Mouse (Mus musculus): Measurements from ENCODE around the gene Brd2. TPM values are rescaled to one million over a fixed set of nuclear protein-coding genes. Genes with fewer than 3 reads are reported as not detected.

Brd2 gene
- polyA plus RNA-seq, 1 experiment from 2014 or later, result 116 TPM

GRCm38 (mm10) chr17:34120814-34121171 lies 1.6 kb downstream of the Brd2 start:
- DNase-seq (ENCODE audit: low spot score) (no peak), ATAC-seq (ENCODE audit: insufficient read depth, low FRiP score, low TSS enrichment) (peak; percentile 3; the same call in 1 of the 2 replicates)
- H3K4me2 ChIP-seq (ENCODE audit: low read depth), result peak overlapping the region; percentile 93
- WGBS, result under 1% methylated on average over 29 of the region's 31 CpGs
- peaks cover 18% of the 10 kb centered on the region for H3K4me1 ChIP-seq (ENCODE audit: control insufficient read depth, insufficient read depth, low read length)
- peak overlapping the region; percentile 88 for H3K9ac ChIP-seq (ENCODE audit: low read length)
- H3K4me3 ChIP-seq (ENCODE audit: low read depth, low read length), result peak overlapping the region; percentile 99
- H3K36me3 ChIP-seq (ENCODE audit: control insufficient read depth, insufficient read depth, low read length), result peaks cover 5% of the 10 kb centered on the region; the same call in 1 of the 2 replicates
- H3K9me3 ChIP-seq (ENCODE audit: control insufficient read depth, low read length), result no peaks in the 10 kb centered on the region
- H3K27ac ChIP-seq (ENCODE audit: low read depth, low read length), result peak overlapping the region; percentile 100
- no peaks in the 10 kb centered on the region for H3K27me3 ChIP-seq (ENCODE audit: control insufficient read depth, insufficient read depth, low read length)

GRCm38 (mm10) chr17:34120180-34120723 lies 2.2 kb downstream of the Brd2 start:
- peak overlapping the region; percentile 93 for H3K4me2 ChIP-seq (ENCODE audit: low read depth)
- H3K9ac ChIP-seq (ENCODE audit: low read length), result peak overlapping the region; percentile 88
- H3K4me1 ChIP-seq (ENCODE audit: control insufficient read depth, insufficient read depth, low read length), result peaks cover 18% of the 10 kb centered on the region
- peaks cover 7% of the 10 kb centered on the region for H3K36me3 ChIP-seq (ENCODE audit: control insufficient read depth, insufficient read depth, low read length)
- no peaks in the 10 kb centered on the region for H3K9me3 ChIP-seq (ENCODE audit: control insufficient read depth, low read length)
- H3K4me3 ChIP-seq (ENCODE audit: low read depth, low read length), result peak overlapping the region; percentile 99
- ATAC-seq (ENCODE audit: insufficient read depth, low FRiP score, low TSS enrichment), result peak; percentile 18; the same call in 1 of the 2 replicates
- no peaks in the 10 kb centered on the region for H3K27me3 ChIP-seq (ENCODE audit: control insufficient read depth, insufficient read depth, low read length)
- peak overlapping the region; percentile 100 for H3K27ac ChIP-seq (ENCODE audit: low read depth, low read length)
- WGBS, result under 1% methylated on average over 40 of the region's 42 CpGs
- DNase-seq (ENCODE audit: low spot score), result peak; percentile 90

GRCm38 (mm10) chr17:34119249-34120179 lies 2.9 kb downstream of the Brd2 start, which contains the start of gene H2-DMa:
Gene H2-DMa, plus strand, starts transcription at chr17:34119541.
- Histone ChIP-seq H3K9me3 (ENCODE audit: control insufficient read depth, low read length) (no peaks in the 10 kb centered on the region), H3K4me1 (ENCODE audit: control insufficient read depth, insufficient read depth, low read length) (peaks cover 18% of the 10 kb centered on the region), H3K4me3 (ENCODE audit: low read depth, low read length) (peak within 1 kb of the TSS; percentile 99), H3K27ac (ENCODE audit: low read depth, low read length) (peak within 1 kb of the TSS; percentile 100), H3K36me3 (ENCODE audit: control insufficient read depth, insufficient read depth, low read length) (peaks cover 14% of the 10 kb centered on the region), H3K27me3 (ENCODE audit: control insufficient read depth, insufficient read depth, low read length) (no peaks in the 10 kb centered on the region), H3K4me2 (ENCODE audit: low read depth) (peak within 1 kb of the TSS; percentile 93), H3K9ac (ENCODE audit: low read length) (peak within 1 kb of the TSS; percentile 91)
- peak; percentile 65 for ATAC-seq (ENCODE audit: insufficient read depth, low FRiP score, low TSS enrichment)
- peak; percentile 100 for DNase-seq (ENCODE audit: low spot score)
- WGBS, result under 1% methylated on average over 96 of the region's 96 CpGs

- H3K27ac ChIP-seq (ENCODE audit: low read depth, low read length), result peak overlapping the region; percentile 77
- peak overlapping the region; percentile 99 for H3K4me3 ChIP-seq (ENCODE audit: low read depth, low read length)
- peaks cover 16% of the 10 kb centered on the region for H3K4me1 ChIP-seq (ENCODE audit: control insufficient read depth, insufficient read depth, low read length)
- ATAC-seq (ENCODE audit: insufficient read depth, low FRiP score, low TSS enrichment), result no peak
- WGBS, result under 1% methylated on average over 38 of the region's 38 CpGs
- no peaks in the 10 kb centered on the region for H3K27me3 ChIP-seq (ENCODE audit: control insufficient read depth, insufficient read depth, low read length)
- no peak for DNase-seq (ENCODE audit: low spot score)
- H3K9me3 ChIP-seq (ENCODE audit: control insufficient read depth, low read length), result no peaks in the 10 kb centered on the region
- H3K9ac ChIP-seq (ENCODE audit: low read length), result peak overlapping the region; percentile 91
- H3K4me2 ChIP-seq (ENCODE audit: low read depth), result peak overlapping the region; percentile 77
- peaks cover 19% of the 10 kb centered on the region for H3K36me3 ChIP-seq (ENCODE audit: control insufficient read depth, insufficient read depth, low read length)
Measured at GRCm38 (mm10) chr17:34118873-34119248, 3.6 kb downstream of the Brd2 start.

- no peaks in the 10 kb centered on the region for H3K27me3 ChIP-seq (ENCODE audit: control insufficient read depth, insufficient read depth, low read length)
- peak overlapping the region; percentile 99 for H3K4me3 ChIP-seq (ENCODE audit: low read depth, low read length)
- peak overlapping the region; percentile 77 for H3K4me2 ChIP-seq (ENCODE audit: low read depth)
- peak overlapping the region; percentile 91 for H3K9ac ChIP-seq (ENCODE audit: low read length)
- H3K36me3 ChIP-seq (ENCODE audit: control insufficient read depth, insufficient read depth, low read length), result peaks cover 24% of the 10 kb centered on the region
- under 1% methylated on average over 64 of the region's 67 CpGs for WGBS
- H3K4me1 ChIP-seq (ENCODE audit: control insufficient read depth, insufficient read depth, low read length), result peaks cover 11% of the 10 kb centered on the region
- ATAC-seq (ENCODE audit: insufficient read depth, low FRiP score, low TSS enrichment) (no peak), DNase-seq (ENCODE audit: low spot score) (peak; percentile 67)
- H3K9me3 ChIP-seq (ENCODE audit: control insufficient read depth, low read length), result no peaks in the 10 kb centered on the region
- H3K27ac ChIP-seq (ENCODE audit: low read depth, low read length), result peak overlapping the region; percentile 77
Measured at GRCm38 (mm10) chr17:34118113-34118872, 4.1 kb downstream of the Brd2 start.

- Histone ChIP-seq H3K4me2 (ENCODE audit: low read depth) (peak overlapping the region; percentile 77), H3K9me3 (ENCODE audit: control insufficient read depth, low read length) (no peaks in the 10 kb centered on the region), H3K27me3 (ENCODE audit: control insufficient read depth, insufficient read depth, low read length) (no peaks in the 10 kb centered on the region), H3K27ac (ENCODE audit: low read depth, low read length) (no peak overlapping the region), H3K4me1 (ENCODE audit: control insufficient read depth, insufficient read depth, low read length) (peaks cover 10% of the 10 kb centered on the region), H3K36me3 (ENCODE audit: control insufficient read depth, insufficient read depth, low read length) (peaks cover 30% of the 10 kb centered on the region), H3K9ac (ENCODE audit: low read length) (peak overlapping the region; percentile 91), H3K4me3 (ENCODE audit: low read depth, low read length) (peak overlapping the region; percentile 99)
- ATAC-seq (ENCODE audit: insufficient read depth, low FRiP score, low TSS enrichment) (no peak), DNase-seq (ENCODE audit: low spot score) (no peak)
- WGBS, result 4% methylated on average over 5 of the region's 5 CpGs
Measured at GRCm38 (mm10) chr17:34117421-34118112, 4.9 kb downstream of the Brd2 start.

- Histone ChIP-seq H3K36me3 (ENCODE audit: control insufficient read depth, insufficient read depth, low read length) (peaks cover 36% of the 10 kb centered on the region), H3K9me3 (ENCODE audit: control insufficient read depth, low read length) (no peaks in the 10 kb centered on the region), H3K4me2 (ENCODE audit: low read depth) (peak overlapping the region; percentile 77), H3K27ac (ENCODE audit: low read depth, low read length) (no peak overlapping the region), H3K27me3 (ENCODE audit: control insufficient read depth, insufficient read depth, low read length) (no peaks in the 10 kb centered on the region), H3K4me1 (ENCODE audit: control insufficient read depth, insufficient read depth, low read length) (peaks cover 10% of the 10 kb centered on the region), H3K4me3 (ENCODE audit: low read depth, low read length) (peak overlapping the region; percentile 99), H3K9ac (ENCODE audit: low read length) (peak overlapping the region; percentile 3)
- no peak for DNase-seq (ENCODE audit: low spot score)
- ATAC-seq (ENCODE audit: insufficient read depth, low FRiP score, low TSS enrichment), result no peak
- WGBS, result 44% methylated on average over 7 of the region's 7 CpGs
Measured at GRCm38 (mm10) chr17:34116736-34117370, 5.6 kb downstream of the Brd2 start.

GRCm38 (mm10) chr17:34114114-34114513 lies 8.3 kb downstream of the Brd2 start:
- Histone ChIP-seq H3K27ac (ENCODE audit: low read depth, low read length) (no peak overlapping the region), H3K9ac (ENCODE audit: low read length) (no peak overlapping the region), H3K9me3 (ENCODE audit: control insufficient read depth, low read length) (no peaks in the 10 kb centered on the region), H3K4me3 (ENCODE audit: low read depth, low read length) (no peak overlapping the region), H3K27me3 (ENCODE audit: control insufficient read depth, insufficient read depth, low read length) (no peaks in the 10 kb centered on the region), H3K36me3 (ENCODE audit: control insufficient read depth, insufficient read depth, low read length) (peaks cover 45% of the 10 kb centered on the region), H3K4me1 (ENCODE audit: control insufficient read depth, insufficient read depth, low read length) (peaks cover 10% of the 10 kb centered on the region), H3K4me2 (ENCODE audit: low read depth) (no peak overlapping the region)
- no peak for DNase-seq (ENCODE audit: low spot score)
- ATAC-seq (ENCODE audit: insufficient read depth, low FRiP score, low TSS enrichment), result no peak
- 93% methylated on average over 7 of the region's 7 CpGs for WGBS
